Mouse (Mus musculus): ENCODE data around the gene Cluap1. TPM values are rescaled to one million over a fixed set of nuclear protein-coding genes. Genes with fewer than 3 reads are reported as not detected.

Gene Cluap1
- 23.6 and 24.7 TPM in 2 replicates for polyA plus RNA-seq (2014; fragmentation: Nextera tagmentation; extraction: Ambion mirVana)

DNA sequence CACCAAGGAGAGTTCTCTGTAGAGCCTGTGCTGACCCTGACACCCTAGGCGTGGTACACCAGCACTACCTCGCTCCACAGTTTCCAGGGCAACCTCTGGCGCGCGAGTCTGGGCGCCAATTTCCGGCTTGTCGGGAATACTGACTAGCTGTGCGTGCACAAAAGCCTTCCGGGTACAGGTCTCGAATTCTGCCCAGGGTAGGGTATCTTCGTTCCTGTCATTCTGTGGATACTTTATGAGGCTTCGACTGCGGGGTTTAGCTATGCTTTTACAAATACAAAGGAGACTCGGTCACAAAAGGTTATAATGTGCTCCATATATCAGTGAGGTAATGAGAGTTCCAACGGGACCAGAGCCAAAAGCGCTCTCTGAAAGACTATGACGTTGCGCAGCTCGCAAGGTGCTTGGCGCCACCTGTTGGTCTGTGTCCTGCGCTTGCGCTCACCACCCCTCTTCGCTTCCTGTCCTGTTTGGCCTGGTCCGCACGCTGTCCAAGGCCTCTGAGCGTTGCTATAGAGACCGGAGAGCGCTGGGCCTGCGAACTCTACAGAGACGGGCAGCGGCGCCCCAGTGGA, at the start of gene Cluap1, which contains the start of gene 1700037C18Rik:
TSS of gene Cluap1 (plus strand) at position 265 of the 575 bp plus-strand sequence.
TSS of gene 1700037C18Rik (minus strand) at position 153 of the 575 bp plus-strand sequence.
- ATAC-seq (replicated peaks; ENCODE audit: low FRiP score) = peak; percentile 98
- Histone ChIP-seq H3K4me2 (ENCODE audit: low read depth, low read length, severe bottlenecking) (peak within 1 kb of the TSS; percentile 60), H3K27ac (ENCODE audit: low read depth, low read length) (peak within 1 kb of the TSS; percentile 63; the same call in 1 of the 2 replicates), H3K27me3 (ENCODE audit: control insufficient read depth, insufficient read depth, low read length) (no peaks in the 10 kb centered on the region), H3K36me3 (ENCODE audit: control insufficient read depth, insufficient read depth, low read length) (no peaks in the 10 kb centered on the region; the same call in 1 of the 2 replicates), H3K4me1 (replicated peaks; ENCODE audit: control insufficient read depth, insufficient read depth, low read length) (peaks cover 4% of the 10 kb centered on the region; the same call in 1 of the 2 replicates), H3K9ac (ENCODE audit: low read length) (peak within 1 kb of the TSS; percentile 63), H3K4me3 (ENCODE audit: low read depth, low read length) (peak within 1 kb of the TSS; percentile 44), H3K9me3 (ENCODE audit: control insufficient read depth, low read length) (no peaks in the 10 kb centered on the region)
- peak; percentile 94 for DNase-seq (ENCODE audit: low spot score)
- under 1% methylated on average over 33 of the region's 33 CpGs for WGBS

DNA sequence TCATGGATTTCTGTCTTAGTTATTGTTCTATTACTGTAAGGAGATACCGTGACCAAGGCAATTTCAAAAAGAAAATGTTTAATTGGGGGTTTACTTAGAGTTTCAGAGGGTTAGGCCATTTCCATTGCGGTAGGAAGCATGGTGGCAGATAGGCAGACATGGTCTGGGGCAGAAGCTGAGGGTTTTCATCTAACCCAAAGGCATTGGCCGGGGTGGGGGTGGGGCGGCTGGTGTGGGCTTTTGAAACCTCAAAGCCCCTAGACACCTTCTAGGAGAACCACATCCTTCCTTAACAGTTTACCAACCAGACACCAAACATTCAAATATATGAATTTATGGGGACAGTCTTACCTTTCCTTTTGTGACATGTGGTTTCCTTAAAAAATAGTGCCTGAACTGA, 49.3 kb upstream of the Cluap1 start:
- H3K36me3 ChIP-seq (ENCODE audit: control insufficient read depth, insufficient read depth, low read length) = peaks cover 3% of the 10 kb centered on the region; the same call in 1 of the 2 replicates
- H3K27me3 ChIP-seq (ENCODE audit: control insufficient read depth, insufficient read depth, low read length) = no peaks in the 10 kb centered on the region
- no peak overlapping the region for H3K4me3 ChIP-seq (ENCODE audit: low read depth, low read length)
- no peak overlapping the region for H3K27ac ChIP-seq (ENCODE audit: low read depth, low read length)
- H3K4me2 ChIP-seq (ENCODE audit: low read depth, low read length, severe bottlenecking) = no peak overlapping the region
- H3K9me3 ChIP-seq (ENCODE audit: control insufficient read depth, low read length) = no peaks in the 10 kb centered on the region
- no peak for DNase-seq (ENCODE audit: low spot score)
- WGBS = 88% methylated on average over 4 of the region's 4 CpGs
- H3K9ac ChIP-seq (ENCODE audit: low read length) = no peak overlapping the region
- ATAC-seq (replicated peaks; ENCODE audit: low FRiP score) = no peak
- H3K4me1 ChIP-seq (replicated peaks; ENCODE audit: control insufficient read depth, insufficient read depth, low read length) = no peaks in the 10 kb centered on the region

DNA sequence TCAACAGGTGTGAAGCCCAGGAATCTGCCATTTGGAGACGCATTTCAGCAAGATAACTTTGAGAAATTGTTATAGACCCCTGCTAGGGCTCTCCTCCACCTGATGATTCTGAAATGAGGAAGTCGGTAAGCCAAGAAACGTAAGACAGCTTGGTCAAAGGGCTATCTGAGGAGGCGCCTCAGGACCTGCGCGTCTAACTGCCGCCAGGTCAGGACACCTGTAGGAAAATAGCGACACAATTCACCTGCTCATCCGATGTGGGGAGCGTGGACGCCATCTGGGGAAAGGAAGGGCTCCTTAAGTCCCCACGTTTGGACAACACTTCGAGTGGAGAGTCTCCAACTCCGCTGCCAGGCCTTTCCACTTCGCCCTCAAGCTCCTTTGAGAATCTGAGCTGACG, 36.8 kb upstream of the Cluap1 start:
- H3K4me1 ChIP-seq (replicated peaks; ENCODE audit: control insufficient read depth, insufficient read depth, low read length) = no peaks in the 10 kb centered on the region; the same call in 1 of the 2 replicates
- H3K36me3 ChIP-seq (ENCODE audit: control insufficient read depth, insufficient read depth, low read length) = no peaks in the 10 kb centered on the region; the same call in 1 of the 2 replicates
- peak overlapping the region; percentile 66; the same call in 1 of the 2 replicates for H3K9ac ChIP-seq (ENCODE audit: low read length)
- no peaks in the 10 kb centered on the region for H3K27me3 ChIP-seq (ENCODE audit: control insufficient read depth, insufficient read depth, low read length)
- peak overlapping the region; percentile 44 for H3K4me3 ChIP-seq (ENCODE audit: low read depth, low read length)
- no peak overlapping the region for H3K27ac ChIP-seq (ENCODE audit: low read depth, low read length)
- ATAC-seq (replicated peaks; ENCODE audit: low FRiP score) (no peak), DNase-seq (ENCODE audit: low spot score) (no peak)
- no peaks in the 10 kb centered on the region for H3K9me3 ChIP-seq (ENCODE audit: control insufficient read depth, low read length)
- WGBS = 1% methylated on average over 16 of the region's 16 CpGs
- peak overlapping the region; percentile 81 for H3K4me2 ChIP-seq (ENCODE audit: low read depth, low read length, severe bottlenecking)

DNA sequence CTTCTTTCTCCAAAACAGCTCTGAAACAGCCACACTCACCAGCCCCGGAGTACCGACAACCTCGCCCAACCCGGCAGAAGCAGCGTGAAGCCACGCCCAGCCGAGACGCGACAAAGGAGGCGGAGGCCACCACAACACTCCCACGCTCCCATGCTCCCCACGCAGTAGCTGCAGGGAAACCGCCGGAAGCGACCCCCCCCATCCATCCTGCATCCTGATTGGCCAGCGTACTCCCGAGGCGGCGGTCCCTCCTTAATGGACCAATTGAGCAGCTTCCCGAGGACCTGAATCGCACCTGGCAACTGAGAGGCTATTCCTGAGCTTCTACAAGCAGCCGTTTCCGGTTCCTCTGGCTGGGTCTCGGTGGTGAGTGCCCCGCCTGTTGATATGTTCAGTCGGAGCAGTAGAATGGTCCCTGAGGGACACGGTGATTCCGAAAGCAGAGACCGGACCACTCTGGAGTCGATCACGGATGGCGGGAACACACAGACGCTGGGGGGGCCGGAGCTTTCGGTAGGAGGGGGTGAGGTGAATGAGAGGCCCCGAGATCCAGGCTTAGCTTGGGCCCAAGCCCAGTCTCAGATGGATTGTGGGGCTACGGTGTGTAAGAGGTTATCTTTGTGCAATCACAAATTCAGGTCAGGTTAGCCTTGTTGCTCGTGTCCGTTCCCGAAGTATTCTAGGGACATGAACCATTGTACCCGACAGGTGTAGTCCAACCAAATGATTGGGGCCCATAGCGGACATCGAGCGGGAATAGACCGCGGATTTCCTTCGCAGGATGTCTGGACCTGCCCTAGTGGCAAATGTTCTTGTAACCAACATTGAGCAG, 36.2 kb upstream of the Cluap1 start, which contains the start of gene Naa60:
TSS of gene Naa60 (plus strand) at position 160 of the 832 bp plus-strand sequence.
- ATAC-seq (replicated peaks; ENCODE audit: low FRiP score) (peak; percentile 98), DNase-seq (ENCODE audit: low spot score) (peak; percentile 97)
- Histone ChIP-seq H3K9me3 (ENCODE audit: control insufficient read depth, low read length) (no peaks in the 10 kb centered on the region), H3K36me3 (ENCODE audit: control insufficient read depth, insufficient read depth, low read length) (no peaks in the 10 kb centered on the region; the same call in 1 of the 2 replicates), H3K4me1 (replicated peaks; ENCODE audit: control insufficient read depth, insufficient read depth, low read length) (no peaks in the 10 kb centered on the region; the same call in 1 of the 2 replicates), H3K27ac (ENCODE audit: low read depth, low read length) (no peak within 1 kb of the TSS), H3K4me3 (ENCODE audit: low read depth, low read length) (peak within 1 kb of the TSS; percentile 44), H3K9ac (ENCODE audit: low read length) (peak within 1 kb of the TSS; percentile 66), H3K27me3 (ENCODE audit: control insufficient read depth, insufficient read depth, low read length) (no peaks in the 10 kb centered on the region), H3K4me2 (ENCODE audit: low read depth, low read length, severe bottlenecking) (peak within 1 kb of the TSS; percentile 81)
- WGBS = 4% methylated on average over 47 of the region's 47 CpGs

DNA sequence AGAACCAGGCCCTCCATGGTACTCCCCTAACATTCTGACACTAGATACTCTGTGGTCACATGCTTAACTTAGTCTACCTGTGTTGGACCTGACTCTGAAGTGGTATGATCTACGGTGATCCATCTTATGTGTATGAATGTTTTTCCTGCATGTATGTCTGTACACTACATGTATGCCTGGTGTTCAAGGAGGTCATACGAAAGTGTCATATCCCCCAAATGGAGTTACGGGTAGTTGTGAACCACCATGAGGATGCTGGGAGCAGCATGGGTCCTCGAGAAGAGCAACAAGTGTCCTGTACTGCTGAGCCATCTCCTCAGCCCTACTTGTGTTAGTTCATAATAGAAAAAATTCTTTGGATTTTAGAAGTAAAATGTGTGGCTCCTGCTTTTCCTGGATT, 32.3 kb upstream of the Cluap1 start:
- Histone ChIP-seq H3K4me2 (ENCODE audit: low read depth, low read length, severe bottlenecking) (no peak overlapping the region), H3K4me1 (replicated peaks; ENCODE audit: control insufficient read depth, insufficient read depth, low read length) (no peaks in the 10 kb centered on the region; the same call in 1 of the 2 replicates), H3K9ac (ENCODE audit: low read length) (no peak overlapping the region), H3K36me3 (ENCODE audit: control insufficient read depth, insufficient read depth, low read length) (no peaks in the 10 kb centered on the region), H3K9me3 (ENCODE audit: control insufficient read depth, low read length) (no peaks in the 10 kb centered on the region), H3K27ac (ENCODE audit: low read depth, low read length) (no peak overlapping the region), H3K27me3 (ENCODE audit: control insufficient read depth, insufficient read depth, low read length) (no peaks in the 10 kb centered on the region), H3K4me3 (ENCODE audit: low read depth, low read length) (no peak overlapping the region)
- ATAC-seq (replicated peaks; ENCODE audit: low FRiP score) (no peak), DNase-seq (ENCODE audit: low spot score) (no peak)
- WGBS = 91% methylated on average over 4 of the region's 4 CpGs

DNA sequence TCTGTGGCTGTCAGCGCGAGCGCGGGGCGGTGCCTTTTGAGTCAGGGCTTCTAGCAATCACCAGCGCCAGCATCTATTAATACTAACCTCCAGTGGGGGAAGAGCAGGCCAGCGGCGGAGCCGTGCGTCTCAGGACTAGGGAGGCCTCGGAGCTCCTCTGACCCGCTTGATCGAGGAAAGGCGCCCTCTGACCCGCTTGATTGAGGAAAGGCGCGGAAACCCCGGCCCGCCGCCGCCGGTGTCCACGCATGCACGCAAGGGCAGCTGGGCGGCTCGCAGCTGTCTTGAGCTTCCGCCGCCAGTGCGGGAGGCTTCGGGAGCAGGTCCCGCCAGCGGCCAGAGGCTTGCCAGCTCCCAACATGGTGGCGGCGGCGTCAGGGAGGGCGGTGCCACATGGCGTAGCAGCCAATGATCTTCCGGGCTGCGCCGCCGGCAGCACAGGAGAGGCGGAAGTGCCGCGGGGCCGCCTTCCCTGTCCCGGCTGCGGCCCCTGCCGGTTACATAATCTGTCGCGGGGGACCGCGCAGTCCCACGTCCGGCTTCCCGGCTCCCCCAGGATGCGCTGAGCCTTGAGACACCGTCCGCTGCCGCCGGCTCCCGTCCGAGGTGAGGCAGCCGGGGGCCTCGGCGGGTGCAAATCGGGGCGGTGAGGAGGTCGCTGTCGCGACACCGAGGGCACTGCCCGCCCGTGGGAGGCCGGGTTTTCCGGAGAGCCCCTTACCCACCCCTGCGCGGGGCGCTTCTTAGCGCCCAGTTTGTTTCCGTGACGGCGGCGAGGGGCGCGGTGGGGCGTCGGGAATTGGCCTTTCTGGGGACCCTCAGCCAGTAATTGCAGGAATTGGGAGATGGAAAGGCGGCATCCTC, 24.2 kb upstream of the Cluap1 start, which contains the start of the genes Zfp597 and Gm20695:
TSS of gene Zfp597 (minus strand) at position 361 of the 864 bp plus-strand sequence.
TSS of gene Gm20695 (plus strand) at position 448 of the 864 bp plus-strand sequence.
- DNase-seq (ENCODE audit: low spot score) (peak; percentile 97), ATAC-seq (replicated peaks; ENCODE audit: low FRiP score) (peak; percentile 99)
- WGBS = under 1% methylated on average over 88 of the region's 88 CpGs
- Histone ChIP-seq H3K27ac (ENCODE audit: low read depth, low read length) (peak within 1 kb of the TSS; percentile 83), H3K4me1 (replicated peaks; ENCODE audit: control insufficient read depth, insufficient read depth, low read length) (peaks cover 4% of the 10 kb centered on the region; the same call in 1 of the 2 replicates), H3K36me3 (ENCODE audit: control insufficient read depth, insufficient read depth, low read length) (no peaks in the 10 kb centered on the region), H3K9me3 (ENCODE audit: control insufficient read depth, low read length) (no peaks in the 10 kb centered on the region), H3K9ac (ENCODE audit: low read length) (peak within 1 kb of the TSS; percentile 89), H3K27me3 (ENCODE audit: control insufficient read depth, insufficient read depth, low read length) (no peaks in the 10 kb centered on the region), H3K4me2 (ENCODE audit: low read depth, low read length, severe bottlenecking) (peak within 1 kb of the TSS; percentile 70), H3K4me3 (ENCODE audit: low read depth, low read length) (peak within 1 kb of the TSS; percentile 86)

GRCm38 (mm10) chr16:3885065-3885670, 23.4 kb upstream of the Cluap1 start:
- WGBS = 8% methylated on average over 10 of the region's 10 CpGs
- H3K27me3 ChIP-seq (ENCODE audit: control insufficient read depth, insufficient read depth, low read length) = no peaks in the 10 kb centered on the region

More at GRCm38 (mm10) chr16:3885065-3885670, 23.4 kb upstream of the Cluap1 start:
- H3K4me2 ChIP-seq (ENCODE audit: low read depth, low read length, severe bottlenecking) = peak overlapping the region; percentile 70
- peak overlapping the region; percentile 89 for H3K9ac ChIP-seq (ENCODE audit: low read length)
- peaks cover 4% of the 10 kb centered on the region; the same call in 1 of the 2 replicates for H3K4me1 ChIP-seq (replicated peaks; ENCODE audit: control insufficient read depth, insufficient read depth, low read length)
- DNase-seq (ENCODE audit: low spot score) (no peak), ATAC-seq (replicated peaks; ENCODE audit: low FRiP score) (peak; percentile 6)
- H3K27ac ChIP-seq (ENCODE audit: low read depth, low read length) = peak overlapping the region; percentile 83; the same call in 1 of the 2 replicates
- H3K9me3 ChIP-seq (ENCODE audit: control insufficient read depth, low read length) = no peaks in the 10 kb centered on the region
- peak overlapping the region; percentile 86 for H3K4me3 ChIP-seq (ENCODE audit: low read depth, low read length)
- H3K36me3 ChIP-seq (ENCODE audit: control insufficient read depth, insufficient read depth, low read length) = no peaks in the 10 kb centered on the region

Data from forebrain, embryonic 11.5 days (tissue).